Mouse (Mus musculus): ENCODE data around the gene Phf20.

DNA sequence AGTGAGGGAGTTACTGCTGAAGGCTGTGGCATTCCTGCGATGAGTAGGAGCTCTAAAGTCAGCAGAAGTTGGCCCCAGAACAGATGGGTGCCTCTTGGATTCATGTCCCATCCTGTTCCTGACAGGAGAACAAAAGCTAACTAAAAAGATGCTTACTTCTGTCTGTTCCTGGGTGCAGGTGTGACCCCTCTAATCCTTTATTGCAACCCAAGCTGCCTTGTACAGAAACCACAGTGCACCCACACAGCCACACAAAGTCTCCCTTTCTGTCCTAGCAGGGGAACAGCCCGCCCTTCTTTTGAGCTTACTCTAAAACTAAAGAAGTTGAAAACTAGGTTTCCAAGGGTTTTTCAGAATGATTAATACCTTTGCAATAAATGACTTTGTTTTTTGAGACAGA lies 92.0 kb downstream of the Phf20 start:
- no peak for TF ChIP-seq CTCF (IDR thresholded peaks at IDR 0.05; ENCODE audit: low read depth, low read length)
- TF ChIP-seq POLR2A (IDR thresholded peaks at IDR 0.05; ENCODE audit: borderline replicate concordance, low read depth, low read length), result no peak

All from bone marrow macrophage, adult 2 months (primary cell).